Mouse (Mus musculus): Measurements from ENCODE around the gene Rab3il1. TPM values are rescaled to one million over a fixed set of nuclear protein-coding genes. Genes with fewer than 3 reads are reported as not detected.

Gene Rab3il1
- polyA plus RNA-seq, 1 experiment from 2014 or later: 34.6 TPM

DNA sequence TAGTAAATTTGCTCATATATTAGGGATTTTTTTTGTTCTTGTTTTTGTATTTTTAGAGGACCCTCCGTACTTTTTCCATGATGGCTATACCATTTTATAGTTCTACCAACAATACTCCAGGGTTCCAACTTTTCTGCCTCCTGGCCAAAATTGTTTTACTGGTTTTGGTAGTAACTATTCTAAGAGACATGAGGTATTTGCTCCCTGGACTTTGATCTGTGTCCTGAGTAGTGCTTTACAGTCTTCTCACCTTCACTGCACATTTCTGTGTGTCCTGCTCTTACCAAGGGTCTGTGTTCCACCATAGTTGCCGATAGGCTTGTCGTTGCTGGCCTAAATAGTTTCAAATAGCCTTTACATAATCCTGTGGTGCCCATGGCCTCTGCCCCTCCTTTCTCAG is 36.9 kb downstream of the Rab3il1 start:
- Histone ChIP-seq H3K4me3 (ENCODE audit: low read length) (no peak overlapping the region), H3K9ac (replicated peaks; ENCODE audit: low read length) (no peak overlapping the region), H3K4me1 (ENCODE audit: insufficient read depth, low read length) (peaks cover 43% of the 10 kb centered on the region), H3K27me3 (ENCODE audit: insufficient read depth, low read length) (no peaks in the 10 kb centered on the region; the same call in 1 of the 2 replicates), H3K4me2 (replicated peaks; ENCODE audit: low read depth, low read length) (no peak overlapping the region), H3K9me3 (ENCODE audit: low read length) (no peaks in the 10 kb centered on the region), H3K27ac (ENCODE audit: low read length) (peak overlapping the region; percentile 32; the same call in 1 of the 2 replicates), H3K36me3 (ENCODE audit: insufficient read depth, low read length) (no peaks in the 10 kb centered on the region)
- ATAC-seq (ENCODE audit: low FRiP score, low TSS enrichment): no peak
- WGBS: 77% methylated on average over 3 of the region's 3 CpGs

DNA sequence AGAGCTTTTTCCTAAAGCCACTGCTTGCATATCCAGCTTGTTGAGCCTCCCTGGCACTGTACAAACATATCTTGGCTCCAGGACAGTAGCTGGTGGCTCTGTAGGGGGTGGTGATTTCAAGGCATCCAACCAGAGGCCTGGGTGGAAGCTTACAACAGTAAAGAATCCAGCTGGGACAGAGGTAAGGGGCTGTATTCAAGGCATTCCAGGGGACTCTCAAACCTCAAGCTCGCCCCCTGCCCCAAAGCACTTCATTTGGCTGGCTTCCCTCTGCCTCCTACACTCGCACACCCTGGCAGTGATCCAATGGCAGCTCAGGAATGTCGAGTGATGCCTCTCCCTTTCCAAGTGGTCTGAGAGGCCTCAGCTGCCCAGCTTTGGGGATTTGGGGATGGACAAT is 37.4 kb downstream of the Rab3il1 start:
- Histone ChIP-seq H3K36me3 (ENCODE audit: insufficient read depth, low read length) (no peaks in the 10 kb centered on the region), H3K9ac (replicated peaks; ENCODE audit: low read length) (no peak overlapping the region), H3K4me1 (ENCODE audit: insufficient read depth, low read length) (peaks cover 46% of the 10 kb centered on the region), H3K9me3 (ENCODE audit: low read length) (no peaks in the 10 kb centered on the region), H3K4me3 (ENCODE audit: low read length) (no peak overlapping the region), H3K27me3 (ENCODE audit: insufficient read depth, low read length) (no peaks in the 10 kb centered on the region; the same call in 1 of the 2 replicates), H3K27ac (ENCODE audit: low read length) (peak overlapping the region; percentile 32; the same call in 1 of the 2 replicates), H3K4me2 (replicated peaks; ENCODE audit: low read depth, low read length) (no peak overlapping the region)
- ATAC-seq (ENCODE audit: low FRiP score, low TSS enrichment): no peak
- 2% methylated on average over 3 of the region's 3 CpGs for WGBS

DNA sequence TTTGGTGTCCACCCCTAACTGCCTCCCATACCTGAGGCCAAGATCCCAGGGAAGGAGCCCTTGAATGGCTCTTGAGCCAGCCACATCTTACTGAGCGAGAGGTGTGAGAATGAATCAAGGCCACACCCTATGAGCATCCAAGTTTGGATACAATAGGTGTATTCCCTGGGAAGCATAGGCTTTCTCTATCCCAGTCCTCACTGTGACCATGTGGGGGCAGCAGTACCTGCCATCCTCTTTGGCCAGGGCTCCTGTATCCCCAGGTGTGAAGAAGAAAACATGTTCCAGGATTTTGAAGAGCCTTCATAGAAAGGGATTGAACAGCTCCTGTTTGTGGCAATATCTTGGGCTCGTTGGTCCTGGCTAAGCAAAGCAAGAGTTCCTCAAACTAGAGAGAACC is 38.1 kb downstream of the Rab3il1 start:
- Histone ChIP-seq H3K9ac (replicated peaks; ENCODE audit: low read length) (no peak overlapping the region), H3K4me3 (ENCODE audit: low read length) (no peak overlapping the region), H3K4me2 (replicated peaks; ENCODE audit: low read depth, low read length) (no peak overlapping the region), H3K27me3 (ENCODE audit: insufficient read depth, low read length) (no peaks in the 10 kb centered on the region; the same call in 1 of the 2 replicates), H3K36me3 (ENCODE audit: insufficient read depth, low read length) (no peaks in the 10 kb centered on the region), H3K9me3 (ENCODE audit: low read length) (no peaks in the 10 kb centered on the region), H3K27ac (ENCODE audit: low read length) (no peak overlapping the region), H3K4me1 (ENCODE audit: insufficient read depth, low read length) (peaks cover 46% of the 10 kb centered on the region)
- 85% methylated on average over 2 of the region's 2 CpGs for WGBS
- ATAC-seq (ENCODE audit: low FRiP score, low TSS enrichment): no peak

DNA sequence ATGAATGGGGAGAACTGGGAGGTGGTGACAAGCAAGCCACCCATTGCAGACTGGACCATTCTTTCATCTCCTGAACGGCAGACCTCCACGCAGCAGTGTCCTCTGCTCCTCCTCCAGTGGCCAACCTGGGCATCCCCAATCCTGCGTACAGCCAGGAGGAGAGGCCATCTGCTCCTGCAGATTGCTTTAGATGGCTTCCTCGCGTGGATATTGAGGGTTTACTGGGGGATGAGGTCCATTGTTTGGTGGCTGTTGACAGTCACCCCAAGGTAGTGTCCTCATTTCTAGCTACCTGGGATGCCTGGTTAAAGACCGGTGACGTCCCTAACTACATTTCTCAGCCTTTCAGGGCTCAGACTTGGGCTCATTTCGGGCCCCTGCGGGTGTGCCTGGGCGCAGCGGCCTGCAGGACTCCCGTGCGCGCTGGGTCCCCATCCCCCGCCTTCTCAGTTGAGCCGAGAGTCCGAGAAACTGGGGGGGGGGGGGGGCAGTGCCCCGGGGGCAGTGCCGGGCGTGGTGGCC is 39.5 kb downstream of the Rab3il1 start:
- Histone ChIP-seq H3K27ac (ENCODE audit: low read length) (peak overlapping the region; percentile 48; the same call in 1 of the 2 replicates), H3K27me3 (ENCODE audit: insufficient read depth, low read length) (no peaks in the 10 kb centered on the region; the same call in 1 of the 2 replicates), H3K9ac (replicated peaks; ENCODE audit: low read length) (peak overlapping the region; percentile 79), H3K4me1 (ENCODE audit: insufficient read depth, low read length) (peaks cover 46% of the 10 kb centered on the region), H3K36me3 (ENCODE audit: insufficient read depth, low read length) (no peaks in the 10 kb centered on the region), H3K9me3 (ENCODE audit: low read length) (no peaks in the 10 kb centered on the region), H3K4me2 (replicated peaks; ENCODE audit: low read depth, low read length) (peak overlapping the region; percentile 96), H3K4me3 (ENCODE audit: low read length) (peak overlapping the region; percentile 73)
- WGBS: 8% methylated on average over 15 of the region's 20 CpGs
- no peak for ATAC-seq (ENCODE audit: low FRiP score, low TSS enrichment)

DNA sequence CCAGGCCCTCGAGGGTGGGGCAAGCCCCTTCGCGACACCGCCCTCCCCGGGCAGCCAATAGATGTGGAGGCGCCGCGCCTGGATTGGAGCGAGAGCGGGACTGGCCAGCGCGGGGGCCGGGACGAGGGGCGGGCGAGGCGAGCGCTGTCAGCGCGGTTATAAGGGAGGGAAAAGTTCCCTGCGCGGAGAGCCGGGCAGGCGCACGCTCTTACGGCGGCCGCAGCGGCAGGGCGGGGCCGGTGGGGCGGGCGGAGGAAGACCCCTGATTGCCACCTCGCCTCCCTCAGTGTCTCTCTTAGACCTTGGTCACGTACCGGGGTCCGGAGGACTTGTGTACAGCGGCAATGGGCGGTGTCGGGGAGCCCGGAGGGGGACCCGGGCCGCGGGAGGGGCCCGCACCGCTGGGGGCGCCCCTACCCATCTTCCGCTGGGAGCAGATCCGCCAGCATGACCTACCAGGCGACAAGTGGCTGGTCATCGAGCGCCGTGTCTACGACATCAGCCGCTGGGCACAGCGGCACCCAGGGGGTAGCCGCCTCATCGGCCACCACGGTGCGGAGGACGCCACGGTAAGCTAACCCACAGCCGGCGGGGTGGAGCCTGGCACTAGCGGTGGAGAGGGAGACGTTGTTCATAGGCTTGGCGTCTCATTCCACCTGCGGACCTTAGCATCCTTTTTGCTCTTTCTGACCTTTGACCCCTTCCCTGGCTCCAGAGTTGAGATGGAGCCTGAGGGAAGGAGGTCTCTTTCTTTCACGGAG is 40.1 kb downstream of the Rab3il1 start, which contains the start of gene Fads3:
Gene Fads3 (plus strand): TSS at position 182 of the 761 bp plus-strand sequence.
- Histone ChIP-seq H3K4me3 (ENCODE audit: low read length) (peak within 1 kb of the TSS; percentile 73), H3K9ac (replicated peaks; ENCODE audit: low read length) (peak within 1 kb of the TSS; percentile 79), H3K36me3 (ENCODE audit: insufficient read depth, low read length) (no peaks in the 10 kb centered on the region), H3K4me2 (replicated peaks; ENCODE audit: low read depth, low read length) (peak within 1 kb of the TSS; percentile 96), H3K27me3 (ENCODE audit: insufficient read depth, low read length) (no peaks in the 10 kb centered on the region; the same call in 1 of the 2 replicates), H3K9me3 (ENCODE audit: low read length) (no peaks in the 10 kb centered on the region), H3K4me1 (ENCODE audit: insufficient read depth, low read length) (peaks cover 51% of the 10 kb centered on the region), H3K27ac (ENCODE audit: low read length) (peak within 1 kb of the TSS; percentile 55)
- ATAC-seq (ENCODE audit: low FRiP score, low TSS enrichment): peak; percentile 94
- WGBS: under 1% methylated on average over 65 of the region's 69 CpGs

DNA sequence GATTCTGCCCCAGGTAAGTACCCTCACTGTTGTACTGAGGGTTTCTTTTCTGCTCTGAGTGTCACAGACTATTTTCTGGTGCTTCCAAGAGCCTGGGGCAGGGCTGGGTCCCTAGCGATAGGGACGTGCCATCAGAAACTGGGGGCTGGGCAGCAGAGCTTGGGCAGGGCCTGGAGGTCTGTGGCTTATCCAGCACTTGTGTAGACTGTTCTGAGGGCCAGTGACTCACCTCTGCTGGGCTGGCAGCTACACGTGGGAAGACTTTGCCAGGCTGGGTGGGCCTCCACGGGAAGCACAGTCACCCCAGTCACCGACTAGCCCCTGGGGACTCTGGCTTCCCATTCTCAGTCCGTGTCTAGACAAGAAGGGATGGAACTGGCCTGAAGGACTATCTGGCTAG is 40.8 kb downstream of the Rab3il1 start:
- Histone ChIP-seq H3K27me3 (ENCODE audit: insufficient read depth, low read length) (no peaks in the 10 kb centered on the region; the same call in 1 of the 2 replicates), H3K9me3 (ENCODE audit: low read length) (no peaks in the 10 kb centered on the region), H3K36me3 (ENCODE audit: insufficient read depth, low read length) (no peaks in the 10 kb centered on the region), H3K4me2 (replicated peaks; ENCODE audit: low read depth, low read length) (peak overlapping the region; percentile 96), H3K4me3 (ENCODE audit: low read length) (peak overlapping the region; percentile 73), H3K4me1 (ENCODE audit: insufficient read depth, low read length) (peaks cover 56% of the 10 kb centered on the region), H3K9ac (replicated peaks; ENCODE audit: low read length) (peak overlapping the region; percentile 79), H3K27ac (ENCODE audit: low read length) (no peak overlapping the region)
- 0 out of 2 replicates have a peak, but pooled peaks have one; percentile 0 for ATAC-seq (ENCODE audit: low FRiP score, low TSS enrichment)
- 50% methylated on average over 6 of the region's 6 CpGs for WGBS

- peaks cover 50% of the 10 kb centered on the region for H3K4me1 ChIP-seq (ENCODE audit: insufficient read depth, low read length)
- no peak overlapping the region for H3K27ac ChIP-seq (ENCODE audit: low read length)
- H3K36me3 ChIP-seq (ENCODE audit: insufficient read depth, low read length): no peaks in the 10 kb centered on the region
- peak overlapping the region; percentile 73 for H3K4me3 ChIP-seq (ENCODE audit: low read length)
- no peaks in the 10 kb centered on the region; the same call in 1 of the 2 replicates for H3K27me3 ChIP-seq (ENCODE audit: insufficient read depth, low read length)
- peak overlapping the region; percentile 96 for H3K4me2 ChIP-seq (replicated peaks; ENCODE audit: low read depth, low read length)
- H3K9me3 ChIP-seq (ENCODE audit: low read length): no peaks in the 10 kb centered on the region
- H3K9ac ChIP-seq (replicated peaks; ENCODE audit: low read length): peak overlapping the region; percentile 79; the same call in 1 of the 2 replicates
- 79% methylated on average over 4 of the region's 4 CpGs for WGBS
- ATAC-seq (ENCODE audit: low FRiP score, low TSS enrichment): no peak
Observed at GRCm38 (mm10) chr19:10042816-10043215, 41.3 kb downstream of the Rab3il1 start.

GRCm38 (mm10) chr19:10043643-10044042 is 42.2 kb downstream of the Rab3il1 start:
- Histone ChIP-seq H3K4me2 (replicated peaks; ENCODE audit: low read depth, low read length) (no peak overlapping the region), H3K9ac (replicated peaks; ENCODE audit: low read length) (no peak overlapping the region), H3K27ac (ENCODE audit: low read length) (no peak overlapping the region), H3K9me3 (ENCODE audit: low read length) (no peaks in the 10 kb centered on the region), H3K36me3 (ENCODE audit: insufficient read depth, low read length) (no peaks in the 10 kb centered on the region), H3K27me3 (ENCODE audit: insufficient read depth, low read length) (no peaks in the 10 kb centered on the region; the same call in 1 of the 2 replicates), H3K4me3 (ENCODE audit: low read length) (no peak overlapping the region), H3K4me1 (ENCODE audit: insufficient read depth, low read length) (peaks cover 43% of the 10 kb centered on the region)
- ATAC-seq (ENCODE audit: low FRiP score, low TSS enrichment): no peak

DNA sequence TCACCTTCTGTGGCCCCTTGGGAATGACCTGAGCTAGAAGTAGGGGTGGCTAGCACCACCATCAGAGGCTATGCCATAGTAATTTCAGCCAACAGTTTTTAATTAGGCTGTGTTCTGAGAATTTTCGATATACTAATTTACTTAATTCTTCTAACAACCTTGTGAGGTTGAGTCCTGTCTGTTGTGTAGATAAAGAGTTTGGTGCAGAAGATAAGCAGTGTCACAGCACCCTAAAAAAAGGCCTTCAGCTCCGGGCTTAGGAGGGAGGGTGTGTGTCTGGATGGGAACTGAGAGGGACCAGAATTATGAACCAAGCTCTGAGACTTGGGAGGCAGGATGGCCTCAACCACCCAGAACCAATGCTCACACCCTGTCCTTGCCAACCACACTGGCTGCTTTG is 44.2 kb downstream of the Rab3il1 start:
- H3K36me3 ChIP-seq (ENCODE audit: insufficient read depth, low read length): no peaks in the 10 kb centered on the region
- no peak overlapping the region for H3K4me2 ChIP-seq (replicated peaks; ENCODE audit: low read depth, low read length)
- peaks cover 34% of the 10 kb centered on the region for H3K4me1 ChIP-seq (ENCODE audit: insufficient read depth, low read length)
- no peaks in the 10 kb centered on the region for H3K9me3 ChIP-seq (ENCODE audit: low read length)
- H3K27ac ChIP-seq (ENCODE audit: low read length): no peak overlapping the region
- 78% methylated on average over 2 of the region's 2 CpGs for WGBS
- no peak overlapping the region for H3K9ac ChIP-seq (replicated peaks; ENCODE audit: low read length)
- no peak for ATAC-seq (ENCODE audit: low FRiP score, low TSS enrichment)
- H3K27me3 ChIP-seq (ENCODE audit: insufficient read depth, low read length): no peaks in the 10 kb centered on the region
- no peak overlapping the region for H3K4me3 ChIP-seq (ENCODE audit: low read length)

GRCm38 (mm10) chr19:10046346-10046745 is 44.9 kb downstream of the Rab3il1 start:
- Histone ChIP-seq H3K9me3 (ENCODE audit: low read length) (no peaks in the 10 kb centered on the region), H3K4me1 (ENCODE audit: insufficient read depth, low read length) (peaks cover 29% of the 10 kb centered on the region), H3K9ac (replicated peaks; ENCODE audit: low read length) (no peak overlapping the region), H3K27me3 (ENCODE audit: insufficient read depth, low read length) (no peaks in the 10 kb centered on the region), H3K36me3 (ENCODE audit: insufficient read depth, low read length) (no peaks in the 10 kb centered on the region), H3K4me2 (replicated peaks; ENCODE audit: low read depth, low read length) (no peak overlapping the region), H3K27ac (ENCODE audit: low read length) (no peak overlapping the region), H3K4me3 (ENCODE audit: low read length) (no peak overlapping the region)
- 49% methylated on average over 4 of the region's 4 CpGs for WGBS
- no peak for ATAC-seq (ENCODE audit: low FRiP score, low TSS enrichment)
